Mouse (Mus musculus): ENCODE results near the gene Filip1l. TPM values are rescaled to one million over a fixed set of nuclear protein-coding genes. Genes with fewer than 3 reads are reported as not detected.

Gene Filip1l
- total RNA-seq, 2 experiments from 2014 or later: 4.6 to 5.2 TPM

GRCm38 (mm10) chr16:57548608-57549007, 195.7 kb downstream of the Filip1l start:
- DNase-seq (ENCODE audit: low spot score in 2 of 2): no peak
- intact Hi-C loops (cut with DNase I): no loop called here

DNA sequence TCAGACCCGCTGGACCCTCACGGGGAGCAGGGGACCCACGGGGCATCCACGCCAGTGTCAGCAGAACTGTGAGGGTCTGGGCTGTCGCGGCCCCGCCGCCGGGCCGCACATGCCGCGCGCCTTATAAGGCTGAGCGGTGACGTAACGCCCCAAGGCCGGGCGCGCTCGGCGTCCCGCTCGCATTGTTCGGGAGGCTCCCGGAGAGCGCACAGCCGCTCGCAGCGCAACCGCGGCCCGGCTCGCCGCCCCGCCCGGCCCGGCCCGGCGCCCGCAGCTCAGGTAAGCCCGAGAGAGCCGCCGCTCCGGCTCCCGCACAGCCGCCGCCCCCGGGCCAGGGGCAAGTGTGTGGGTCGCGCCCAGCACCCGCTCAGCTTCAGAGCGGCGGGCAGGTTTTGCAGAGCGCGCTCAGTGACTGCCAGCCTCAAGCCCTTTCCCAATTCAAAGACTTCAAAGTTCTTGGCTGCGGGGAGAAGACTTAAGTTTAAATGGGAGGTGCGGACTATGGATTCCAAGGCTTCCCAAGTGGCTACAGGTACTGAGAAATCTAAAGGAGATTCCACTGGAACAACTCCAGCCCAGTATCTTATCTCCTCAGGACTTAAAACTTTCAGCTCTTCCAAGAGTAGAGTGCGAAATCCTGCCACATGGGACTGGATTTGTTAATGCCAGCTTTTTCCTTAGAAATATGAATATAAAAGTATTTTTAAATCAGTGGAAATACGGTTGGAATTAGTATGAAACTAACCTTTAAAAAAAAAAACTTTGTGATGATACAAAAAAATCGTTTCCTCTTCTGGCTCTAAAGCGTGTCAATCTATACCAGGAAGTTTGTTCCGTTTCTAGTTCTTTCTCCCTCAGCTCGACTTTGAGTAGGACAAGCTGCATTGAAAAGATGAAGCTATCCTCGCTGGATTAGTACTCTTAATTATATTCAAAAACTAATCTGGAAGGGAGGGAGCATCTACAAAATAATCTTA, 196.5 kb downstream of the Filip1l start:
- intact Hi-C loops (cut with DNase I): no loop called here
- DNase-seq (ENCODE audit: low spot score in 2 of 2): peak; percentile 25 to 52

- no peak for DNase-seq (ENCODE audit: low spot score in 2 of 2)
- intact Hi-C loops (cut with DNase I): no loop called here
These were observed 197.2 kb downstream of the Filip1l start for GRCm38 (mm10) chr16:57550088-57550487.

DNA sequence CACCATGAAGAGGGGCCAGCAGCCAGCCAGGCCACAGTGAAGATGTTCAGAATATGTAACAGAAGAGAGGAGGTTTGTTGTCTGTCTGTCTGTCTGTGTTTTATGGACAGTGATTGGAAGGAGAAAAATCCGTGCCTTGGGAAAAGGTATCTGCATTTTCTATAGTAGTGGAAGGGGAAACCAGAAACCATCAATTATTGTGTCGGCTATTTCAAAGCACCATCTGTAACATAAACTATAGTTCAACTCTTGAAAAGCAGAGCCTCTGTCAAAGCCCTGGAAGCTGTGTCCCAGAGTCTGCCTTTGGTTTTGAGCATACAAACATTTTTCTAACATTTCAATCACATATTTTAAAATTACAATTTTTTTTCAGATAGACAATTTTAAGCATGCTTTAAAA, 197.9 kb downstream of the Filip1l start:
- intact Hi-C loops (cut with DNase I): no loop called here
- DNase-seq (ENCODE audit: low spot score in 2 of 2): no peak

GRCm38 (mm10) chr16:57551617-57552016, 198.7 kb downstream of the Filip1l start:
- DNase-seq (ENCODE audit: low spot score in 2 of 2): no peak
- intact Hi-C loops (cut with DNase I): no loop called here

- no peak for DNase-seq (ENCODE audit: low spot score in 2 of 2)
- intact Hi-C loops (cut with DNase I): no loop called here
These were observed 199.8 kb downstream of the Filip1l start for GRCm38 (mm10) chr16:57552709-57553108.

- no peak for DNase-seq (ENCODE audit: low spot score in 2 of 2)
- intact Hi-C loops (cut with DNase I): no loop called here
These were observed 200.3 kb downstream of the Filip1l start for GRCm38 (mm10) chr16:57553235-57553634.

- intact Hi-C loops (cut with DNase I): no loop called here
- DNase-seq (ENCODE audit: low spot score in 2 of 2): no peak
These were observed 202.1 kb downstream of the Filip1l start for GRCm38 (mm10) chr16:57554886-57555400.

DNA sequence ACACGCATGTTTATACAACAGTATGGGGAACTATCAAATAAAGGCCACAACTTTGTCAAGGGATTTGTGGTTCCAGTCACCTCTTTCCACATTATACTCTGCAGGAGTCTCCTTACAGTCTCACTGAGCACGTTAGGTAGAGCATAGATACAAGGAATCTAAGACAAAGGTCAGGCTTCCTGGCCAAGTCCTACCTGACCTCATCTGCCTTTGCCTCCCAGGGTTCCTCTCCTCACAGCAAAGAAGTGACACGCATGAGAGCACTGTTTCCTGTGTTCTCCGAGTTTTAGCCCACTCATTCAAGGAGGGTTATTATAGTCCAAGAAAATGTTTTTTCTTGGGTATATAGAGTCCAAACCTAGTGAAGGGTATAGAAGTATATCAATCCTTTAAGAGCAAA, 202.8 kb downstream of the Filip1l start:
- intact Hi-C loops (cut with DNase I): no loop called here
- no peak for DNase-seq (ENCODE audit: low spot score in 2 of 2)

DNA sequence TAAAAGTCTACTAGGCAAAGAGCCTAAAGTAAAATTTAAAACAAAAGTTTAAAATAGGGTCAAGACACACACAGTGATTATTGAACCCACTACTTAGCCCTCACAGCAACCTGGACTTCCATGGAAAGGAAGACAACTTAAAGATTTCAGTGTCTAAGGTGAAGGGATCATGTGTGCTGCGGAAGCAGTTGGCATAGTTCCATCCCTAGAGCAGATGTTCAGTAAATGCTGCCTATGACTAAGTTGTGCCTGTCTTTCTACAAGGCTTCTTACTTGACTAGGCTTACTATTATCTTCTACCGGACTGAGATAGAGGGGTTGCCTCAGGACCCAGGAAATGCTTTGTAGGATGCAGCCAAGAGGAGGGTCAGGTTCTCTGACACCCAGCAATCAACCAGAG, 203.4 kb downstream of the Filip1l start:
- intact Hi-C loops (cut with DNase I): no loop called here
- DNase-seq (ENCODE audit: low spot score in 2 of 2): no peak

GRCm38 (mm10) chr16:57558258-57558657, 205.4 kb downstream of the Filip1l start:
- intact Hi-C loops (cut with DNase I): no loop called here
- no peak for DNase-seq (ENCODE audit: low spot score in 2 of 2)

- intact Hi-C loops (cut with DNase I): no loop called here
- no peak for DNase-seq (ENCODE audit: low spot score in 2 of 2)
These were observed 207.3 kb downstream of the Filip1l start for GRCm38 (mm10) chr16:57560185-57560584.

DNA sequence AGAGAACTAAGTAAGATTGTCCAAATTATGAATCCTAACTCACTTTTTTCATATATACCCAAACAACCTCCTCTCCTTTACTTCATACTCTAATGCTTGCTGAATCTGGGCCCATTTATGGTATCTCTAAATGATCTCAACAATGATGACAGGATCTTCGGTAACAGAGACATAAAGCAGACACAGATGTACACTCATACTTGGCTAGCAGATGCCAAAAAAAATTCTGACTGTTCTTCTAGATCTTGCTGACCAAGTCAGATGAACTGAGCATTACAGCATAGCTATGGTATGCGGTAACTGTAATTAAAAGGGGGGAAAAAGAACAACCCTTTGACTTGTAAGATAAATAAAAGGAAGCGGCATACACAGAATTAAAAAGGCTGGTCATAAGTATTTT, 210.6 kb downstream of the Filip1l start:
- intact Hi-C loops (cut with DNase I): no loop called here

DNA sequence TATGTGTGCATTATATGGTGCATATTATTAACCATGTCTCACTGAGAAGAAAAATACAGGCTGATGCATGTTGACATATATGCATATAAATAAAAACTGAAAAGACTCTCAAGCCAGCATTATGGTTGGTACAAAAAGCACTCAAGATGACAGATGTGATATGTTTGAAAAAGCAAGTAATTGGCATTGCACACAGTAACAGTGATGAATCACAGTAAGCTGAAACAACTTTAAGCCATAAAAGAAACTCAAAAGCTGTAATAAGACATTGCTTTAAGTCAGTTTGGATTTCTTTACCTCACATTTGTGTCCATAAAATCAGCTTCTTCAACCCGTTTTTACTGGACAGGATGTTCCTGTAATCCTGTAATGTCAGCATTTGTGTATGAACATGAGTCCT, 211.9 kb downstream of the Filip1l start:
- intact Hi-C loops (cut with DNase I): no loop called here
- no peak for DNase-seq (ENCODE audit: low spot score in 2 of 2)

More for the DNA sequence above, 210.6 kb downstream of the Filip1l start:
- DNase-seq (ENCODE audit: low spot score in 2 of 2): no peak

DNA sequence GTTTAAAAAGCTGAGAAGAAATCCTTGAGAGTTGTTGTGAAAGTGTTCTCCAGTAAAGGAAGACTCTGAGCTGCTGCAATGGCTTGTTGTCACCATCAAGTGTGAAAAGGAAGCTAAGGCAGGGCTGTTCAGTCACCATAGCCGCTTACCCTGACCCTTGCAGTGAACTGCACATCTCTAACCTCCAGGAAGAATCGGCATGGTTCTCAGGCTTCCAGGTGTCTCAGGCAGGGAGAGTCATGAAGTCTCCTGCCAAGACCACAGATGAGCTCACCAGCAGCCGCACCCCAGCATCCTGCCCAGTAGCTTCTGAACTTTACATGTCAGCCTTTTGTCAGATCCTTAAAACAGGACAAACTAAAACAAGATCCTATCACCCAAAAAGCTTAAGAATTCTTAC, 213.3 kb downstream of the Filip1l start:
- no peak for DNase-seq (ENCODE audit: low spot score in 2 of 2)
- intact Hi-C loops (cut with DNase I): no loop called here

- DNase-seq (ENCODE audit: low spot score in 2 of 2): no peak
- intact Hi-C loops (cut with DNase I): no loop called here
These were observed 215.9 kb downstream of the Filip1l start for GRCm38 (mm10) chr16:57568648-57569404.

DNA sequence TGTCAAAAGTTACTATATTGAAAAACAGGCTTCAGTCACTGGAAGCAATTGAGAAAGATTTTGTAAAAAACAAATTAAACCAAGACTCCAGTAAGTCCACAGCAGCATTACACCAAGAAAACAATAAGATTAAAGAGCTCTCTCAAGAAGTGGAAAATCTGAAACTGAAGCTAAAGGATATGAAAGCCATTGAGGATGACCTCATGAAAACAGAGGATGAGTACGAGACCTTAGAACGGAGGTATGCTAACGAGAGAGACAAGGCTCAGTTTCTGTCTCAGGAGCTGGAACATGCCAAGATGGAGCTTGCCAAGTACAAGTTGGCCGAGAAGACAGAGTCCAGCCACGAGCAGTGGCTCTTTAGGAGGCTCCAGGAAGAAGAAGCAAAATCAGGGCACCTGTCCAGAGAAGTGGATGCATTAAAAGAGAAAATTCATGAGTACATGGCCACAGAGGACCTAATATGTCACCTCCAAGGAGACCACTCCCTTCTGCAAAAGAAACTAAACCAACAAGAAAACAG, 218.0 kb downstream of the Filip1l start:
- intact Hi-C loops (cut with DNase I): no loop called here
- DNase-seq (ENCODE audit: low spot score in 2 of 2): no peak

- DNase-seq (ENCODE audit: low spot score in 2 of 2): no peak
- intact Hi-C loops (cut with DNase I): no loop called here
These were observed 220.9 kb downstream of the Filip1l start for GRCm38 (mm10) chr16:57573831-57574230.

GRCm38 (mm10) chr16:57575764-57576388, 223.0 kb downstream of the Filip1l start:
- intact Hi-C loops (cut with DNase I): no loop called here
- no peak for DNase-seq (ENCODE audit: low spot score in 2 of 2)

- intact Hi-C loops (cut with DNase I): no loop called here
- no peak for DNase-seq (ENCODE audit: low spot score in 2 of 2)
These were observed 224.6 kb downstream of the Filip1l start for GRCm38 (mm10) chr16:57577519-57577918.

Data from left cerebral cortex, postnatal 14 days (tissue).